Mouse (Mus musculus): ENCODE data around the gene Sphk2. TPM values are rescaled to one million over a fixed set of nuclear protein-coding genes. Genes with fewer than 3 reads are reported as not detected.
"Not testable (repeated sequence)": the region's sequence is repeated elsewhere in the genome, so short reads cannot be mapped to it uniquely, and the experiment has no call there.

The Sphk2 gene
- polyA plus RNA-seq, 1 experiment from 2014 or later, result 36.0 TPM

DNA sequence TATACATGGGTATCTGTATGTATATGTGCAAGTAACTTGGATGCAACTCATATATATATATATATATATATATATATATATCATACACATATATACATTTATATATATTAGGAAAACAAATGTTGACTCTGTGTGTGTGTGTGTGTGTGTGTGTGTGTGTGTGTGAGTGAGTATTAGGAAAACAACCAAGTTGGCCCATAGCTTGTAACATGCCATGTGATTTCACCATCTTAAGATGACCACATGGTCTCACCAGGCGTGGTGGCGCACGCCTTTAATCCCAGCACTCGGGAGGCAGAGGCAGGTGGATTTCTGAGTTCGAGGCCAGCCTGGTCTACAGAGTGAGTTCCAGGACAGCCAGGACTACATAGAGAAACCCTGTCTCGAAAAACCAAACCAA lies 56.1 kb downstream of the Sphk2 start:
- not testable (repeated sequence) for H3K4me2 ChIP-seq (replicated peaks); H3K36me3 ChIP-seq; H3K9me3 ChIP-seq; H3K27ac ChIP-seq; H3K4me1 ChIP-seq; H3K4me3 ChIP-seq; ATAC-seq (ENCODE audit: low FRiP score, low read depth); H3K9ac ChIP-seq; H3K27me3 ChIP-seq
- 87% methylated on average over 6 of the region's 6 CpGs for WGBS

DNA sequence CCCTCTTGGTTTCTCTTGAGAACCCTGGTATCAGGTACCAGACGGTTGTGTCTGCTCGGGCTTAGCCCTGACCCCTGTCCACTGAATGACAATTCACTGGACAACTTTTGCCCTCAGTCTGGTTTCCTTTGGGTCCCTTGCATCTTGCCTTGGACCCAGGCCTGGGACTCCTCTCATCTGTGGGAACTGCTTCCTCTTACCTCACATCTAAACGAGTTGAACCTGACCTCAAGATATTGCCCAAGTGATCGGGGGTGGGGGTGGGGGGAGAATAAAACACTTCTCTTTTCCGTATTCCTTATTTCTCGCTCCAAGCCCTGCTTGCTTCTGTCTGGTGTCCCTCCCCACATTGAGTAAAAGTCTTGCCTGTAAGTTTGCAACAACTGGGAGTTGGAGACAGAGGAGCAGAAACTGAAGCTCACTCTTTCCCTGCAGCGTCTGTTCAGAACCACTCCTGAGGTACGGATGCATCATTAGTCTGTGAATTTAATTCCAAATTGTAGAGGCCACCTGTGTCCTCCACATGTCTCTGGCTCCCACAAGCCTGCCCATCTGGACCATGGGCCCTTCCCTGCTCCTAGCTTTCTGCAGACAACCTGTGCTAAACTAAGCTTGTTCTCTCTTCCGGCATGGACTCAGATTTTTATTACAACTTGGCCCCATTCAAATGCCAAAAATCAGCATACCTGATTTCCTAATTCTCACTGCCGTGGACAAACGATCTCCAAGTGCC lies 56.9 kb downstream of the Sphk2 start:
- Histone ChIP-seq H3K4me1 (peaks cover 10% of the 10 kb centered on the region; the same call in 1 of the 2 replicates), H3K36me3 (no peaks in the 10 kb centered on the region), H3K27me3 (no peaks in the 10 kb centered on the region), H3K9me3 (no peaks in the 10 kb centered on the region), H3K4me2 (replicated peaks) (no peak overlapping the region), H3K27ac (no peak overlapping the region), H3K9ac (no peak overlapping the region), H3K4me3 (no peak overlapping the region)
- ATAC-seq (ENCODE audit: low FRiP score, low read depth), result no peak
- WGBS, result 78% methylated on average over 11 of the region's 11 CpGs

Other genes starting within 250 kb of the Sphk2 start
- gene Tulp2, start 236.1 kb downstream of the Sphk2 start, polyA plus RNA-seq (2015; fragmentation: Nextera tagmentation; extraction: Ambion mirVana), result 1.0 and 1.2 TPM in 2 replicates
- gene Gm45808, start 231.2 kb downstream of the Sphk2 start, polyA plus RNA-seq (2015; fragmentation: Nextera tagmentation; extraction: Ambion mirVana), result not detected in 2 replicates
- 2.9 and 4.0 TPM in 2 replicates for gene Dhdh, start 229.2 kb downstream of the Sphk2 start, polyA plus RNA-seq (2015; fragmentation: Nextera tagmentation; extraction: Ambion mirVana)
- gene Nucb1, start 207.6 kb downstream of the Sphk2 start, polyA plus RNA-seq (2015; fragmentation: Nextera tagmentation; extraction: Ambion mirVana), result 215 TPM in 2 replicates
- 27.5 and 28.8 TPM in 2 replicates for gene Ppp1r15a, start 191.7 kb downstream of the Sphk2 start, polyA plus RNA-seq (2015; fragmentation: Nextera tagmentation; extraction: Ambion mirVana)
- gene Plekha4, start 191.7 kb downstream of the Sphk2 start, polyA plus RNA-seq (2015; fragmentation: Nextera tagmentation; extraction: Ambion mirVana), result 3.3 and 4.9 TPM in 2 replicates
- gene Hsd17b14, start 163.1 kb downstream of the Sphk2 start, polyA plus RNA-seq (2015; fragmentation: Nextera tagmentation; extraction: Ambion mirVana), result 0.43 and 0.98 TPM in 2 replicates
- 55.7 and 59.5 TPM in 2 replicates for gene Bcat2, start 147.8 kb downstream of the Sphk2 start, polyA plus RNA-seq (2015; fragmentation: Nextera tagmentation; extraction: Ambion mirVana)
- 0.41 and 0.56 TPM in 2 replicates for gene Fgf21, start 102.5 kb downstream of the Sphk2 start, polyA plus RNA-seq (2015; fragmentation: Nextera tagmentation; extraction: Ambion mirVana)
- gene Fut1, start 100.7 kb downstream of the Sphk2 start, polyA plus RNA-seq (2015; fragmentation: Nextera tagmentation; extraction: Ambion mirVana), result 0.29 and 0.47 TPM in 2 replicates
- 0.11 TPM in 1 of 2 replicates, not detected in the other for gene Izumo1, start 96.2 kb downstream of the Sphk2 start, polyA plus RNA-seq (2015; fragmentation: Nextera tagmentation; extraction: Ambion mirVana)
- 7.7 and 9.5 TPM in 2 replicates for gene Rasip1, start 90.5 kb downstream of the Sphk2 start, polyA plus RNA-seq (2015; fragmentation: Nextera tagmentation; extraction: Ambion mirVana)
- 11.4 TPM in 2 replicates for gene Mamstr, start 78.0 kb downstream of the Sphk2 start, polyA plus RNA-seq (2015; fragmentation: Nextera tagmentation; extraction: Ambion mirVana)
- 0.47 and 0.74 TPM in 2 replicates for gene Fut2, start 51.6 kb downstream of the Sphk2 start, polyA plus RNA-seq (2015; fragmentation: Nextera tagmentation; extraction: Ambion mirVana)
- 0.23 and 0.24 TPM in 2 replicates for gene Ntn5, start 34.0 kb downstream of the Sphk2 start, polyA plus RNA-seq (2015; fragmentation: Nextera tagmentation; extraction: Ambion mirVana)
- gene Sec1, start 23.6 kb downstream of the Sphk2 start, polyA plus RNA-seq (2015; fragmentation: Nextera tagmentation; extraction: Ambion mirVana), result 0.45 and 0.55 TPM in 2 replicates
- gene Car11, start 18.2 kb downstream of the Sphk2 start, polyA plus RNA-seq (2015; fragmentation: Nextera tagmentation; extraction: Ambion mirVana), result 12.2 and 12.5 TPM in 2 replicates
- gene Dbp, start 12.9 kb downstream of the Sphk2 start, polyA plus RNA-seq (2015; fragmentation: Nextera tagmentation; extraction: Ambion mirVana), result 4.5 and 6.2 TPM in 2 replicates
- 1,016 and 1,039 TPM in 2 replicates for gene Rpl18, start 2.5 kb downstream of the Sphk2 start, polyA plus RNA-seq (2015; fragmentation: Nextera tagmentation; extraction: Ambion mirVana)
- 0.61 and 1.0 TPM in 2 replicates for gene Fam83e, start 3.2 kb upstream of the Sphk2 start, polyA plus RNA-seq (2015; fragmentation: Nextera tagmentation; extraction: Ambion mirVana)
- gene Spaca4, start 7.8 kb upstream of the Sphk2 start, polyA plus RNA-seq (2015; fragmentation: Nextera tagmentation; extraction: Ambion mirVana), result not detected in 2 replicates
- 4.3 and 4.9 TPM in 2 replicates for gene Lmtk3, start 65.7 kb upstream of the Sphk2 start, polyA plus RNA-seq (2015; fragmentation: Nextera tagmentation; extraction: Ambion mirVana)
- 3.1 and 3.7 TPM in 2 replicates for gene Sult2b1, start 66.7 kb upstream of the Sphk2 start, polyA plus RNA-seq (2015; fragmentation: Nextera tagmentation; extraction: Ambion mirVana)
- gene Cyth2, start 96.6 kb upstream of the Sphk2 start, polyA plus RNA-seq (2015; fragmentation: Nextera tagmentation; extraction: Ambion mirVana), result 135 and 137 TPM in 2 replicates
- 2.1 TPM in 2 replicates for gene Kcnj14, start 106.8 kb upstream of the Sphk2 start, polyA plus RNA-seq (2015; fragmentation: Nextera tagmentation; extraction: Ambion mirVana)
- gene Grwd1, start 112.9 kb upstream of the Sphk2 start, polyA plus RNA-seq (2015; fragmentation: Nextera tagmentation; extraction: Ambion mirVana), result 69.1 and 71.6 TPM in 2 replicates
- 69.4 and 73.7 TPM in 2 replicates for gene Kdelr1, start 154.8 kb upstream of the Sphk2 start, polyA plus RNA-seq (2015; fragmentation: Nextera tagmentation; extraction: Ambion mirVana)
- 0.43 and 0.59 TPM in 2 replicates for gene Grin2d, start 160.4 kb upstream of the Sphk2 start, polyA plus RNA-seq (2015; fragmentation: Nextera tagmentation; extraction: Ambion mirVana)
- gene Syngr4, start 178.7 kb upstream of the Sphk2 start, polyA plus RNA-seq (2015; fragmentation: Nextera tagmentation; extraction: Ambion mirVana), result 0.43 and 0.46 TPM in 2 replicates
- gene Tmem143, start 178.9 kb upstream of the Sphk2 start, polyA plus RNA-seq (2015; fragmentation: Nextera tagmentation; extraction: Ambion mirVana), result 4.9 and 5.2 TPM in 2 replicates
- 181 and 186 TPM in 2 replicates for gene Emp3, start 203.4 kb upstream of the Sphk2 start, polyA plus RNA-seq (2015; fragmentation: Nextera tagmentation; extraction: Ambion mirVana)
- 4.1 and 4.8 TPM in 2 replicates for gene Ccdc114, start 206.1 kb upstream of the Sphk2 start, polyA plus RNA-seq (2015; fragmentation: Nextera tagmentation; extraction: Ambion mirVana)

Data from limb, embryonic 13.5 days (tissue).